Mouse (Mus musculus) left cerebral cortex, adult 2 months (tissue): ENCODE measurements around the gene Pou3f1. TPM values are rescaled to one million over a fixed set of nuclear protein-coding genes. Genes with fewer than 3 reads are reported as not detected.
A peak's percentile ranks its signal among the peaks of the same experiment; 100 is the strongest.

Experiments used
- DNase-seq, 2 experiments: peaks; one replicate each; pipeline ENCODE4 v3.0.0; 2021 to 2022; ENCODE audit warnings: low spot score in 2 of 2, mixed read lengths in 1 of 2; ENCODE audit errors: extremely low spot score in 1 of 2
- H3K27ac ChIP-seq: fragments of 200-600 bp; 2 replicates; pipeline ENCODE4 v1.8.1; 2022
- H3K4me3 ChIP-seq: fragments of 200-600 bp; 2 replicates; pipeline ENCODE4 v1.8.1; 2022
- CTCF ChIP-seq: fragments of 200-600 bp; IDR thresholded peaks from 2 replicates; pipeline ENCODE4 v1.8.1; 2022; ENCODE audit warnings: antibody characterized with exemption, mild to moderate bottlenecking, moderate library complexity
- intact Hi-C: fragments of 180-260 bp; cut with DNase I; formaldehyde crosslinking; loops from one replicate; pipeline ENCODE4 v1.15.1; 2025
- total RNA-seq, 2 experiments: library from RNA; stranded (reverse); gene quantifications; 2 replicates each; pipeline ENCODE4 v1.2.3; 2021

Gene Pou3f1
- total RNA-seq, 2 experiments from 2014 or later: 16.9 to 18.8 TPM

- no peak overlapping the region for H3K4me3 ChIP-seq
- intact Hi-C loops: no loop called here
These were observed 29.8 kb upstream of the Pou3f1 start for GRCm38 (mm10) chr4:124626836-124627235.

GRCm38 (mm10) chr4:124631456-124631855 lies 25.2 kb upstream of the Pou3f1 start:
- Histone ChIP-seq H3K27ac (no peak overlapping the region), H3K4me3 (no peak overlapping the region)
- no peak for TF ChIP-seq CTCF
- intact Hi-C loops: no loop called here
- no peak for DNase-seq

More at GRCm38 (mm10) chr4:124626836-124627235, 29.8 kb upstream of the Pou3f1 start:
- DNase-seq: no peak
- H3K27ac ChIP-seq: no peak overlapping the region
- TF ChIP-seq CTCF: no peak

GRCm38 (mm10) chr4:124632856-124633255 lies 23.8 kb upstream of the Pou3f1 start:
- DNase-seq: no peak
- no peak for TF ChIP-seq CTCF
- Histone ChIP-seq H3K4me3 (no peak overlapping the region), H3K27ac (no peak overlapping the region)
- intact Hi-C loops: no loop called here

- TF ChIP-seq CTCF: no peak
These were observed 23.3 kb upstream of the Pou3f1 start for GRCm38 (mm10) chr4:124633281-124633680.

GRCm38 (mm10) chr4:124639715-124640114 lies 16.9 kb upstream of the Pou3f1 start:
- Histone ChIP-seq H3K27ac (no peak overlapping the region), H3K4me3 (no peak overlapping the region)
- no peak for DNase-seq
- no peak for TF ChIP-seq CTCF
- intact Hi-C loops: no loop called here

More at GRCm38 (mm10) chr4:124633281-124633680, 23.3 kb upstream of the Pou3f1 start:
- Histone ChIP-seq H3K4me3 (no peak overlapping the region), H3K27ac (no peak overlapping the region)
- no peak for DNase-seq
- intact Hi-C loops: no loop called here

GRCm38 (mm10) chr4:124643859-124644258 lies 12.7 kb upstream of the Pou3f1 start:
- intact Hi-C loops: no loop called here
- no peak for DNase-seq
- TF ChIP-seq CTCF: no peak

GRCm38 (mm10) chr4:124644974-124645433 lies 11.6 kb upstream of the Pou3f1 start:
- intact Hi-C loops: loop anchor here (5.0 kb wide), 1 partner anchor 243 kb away; no protein-coding TSS in a partner anchor
- no peak for DNase-seq
- peak; percentile 15 for TF ChIP-seq CTCF
- Histone ChIP-seq H3K27ac (no peak overlapping the region), H3K4me3 (no peak overlapping the region)

More at GRCm38 (mm10) chr4:124643859-124644258, 12.7 kb upstream of the Pou3f1 start:
- Histone ChIP-seq H3K27ac (no peak overlapping the region), H3K4me3 (no peak overlapping the region)

GRCm38 (mm10) chr4:124646591-124646990 lies 10.0 kb upstream of the Pou3f1 start:
- intact Hi-C loops: loop anchor here (5.0 kb wide), 1 partner anchor 244 kb away; no protein-coding TSS in a partner anchor
- no peak for DNase-seq
- no peak for TF ChIP-seq CTCF
- Histone ChIP-seq H3K4me3 (no peak overlapping the region), H3K27ac (no peak overlapping the region)

- intact Hi-C loops: loop anchor here (5.0 kb wide), 1 partner anchor 246 kb away; no protein-coding TSS in a partner anchor
These were observed 8.7 kb upstream of the Pou3f1 start for GRCm38 (mm10) chr4:124647909-124648308.

GRCm38 (mm10) chr4:124652886-124653285 lies 3.7 kb upstream of the Pou3f1 start:
- H3K27ac ChIP-seq: no peak overlapping the region
- H3K4me3 ChIP-seq: no peak overlapping the region
- intact Hi-C loops: no loop called here
- DNase-seq: no peak
- TF ChIP-seq CTCF: no peak

More at GRCm38 (mm10) chr4:124647909-124648308, 8.7 kb upstream of the Pou3f1 start:
- TF ChIP-seq CTCF: no peak
- no peak for DNase-seq
- no peak overlapping the region for H3K4me3 ChIP-seq
- H3K27ac ChIP-seq: no peak overlapping the region

- Histone ChIP-seq H3K4me3 (peak overlapping the region; percentile 69), H3K27ac (peak overlapping the region; percentile 41)
- no peak for TF ChIP-seq CTCF
- intact Hi-C loops: loop anchor here (2.0 to 5.0 kb wide), 5 partner anchors 60 to 514 kb away; no protein-coding TSS in a partner anchor
- peak; percentile 86 to 88 for DNase-seq
These were observed 445 bp downstream of the Pou3f1 start for GRCm38 (mm10) chr4:124656854-124657650.

GRCm38 (mm10) chr4:124657781-124658180 lies 1.2 kb downstream of the Pou3f1 start:
- intact Hi-C loops: loop anchor here (2.0 to 5.0 kb wide), 5 partner anchors 60 to 515 kb away; no protein-coding TSS in a partner anchor
- H3K27ac ChIP-seq: no peak overlapping the region; the same call in 1 of the 2 replicates
- no peak for TF ChIP-seq CTCF
- DNase-seq: peak; percentile 33 to 40
- peak overlapping the region; percentile 55 for H3K4me3 ChIP-seq
